Mouse (Mus musculus): ENCODE results near the gene Etfb. TPM values are rescaled to one million over a fixed set of nuclear protein-coding genes. Genes with fewer than 3 reads are reported as not detected.

Gene Etfb
- polyA plus RNA-seq, 1 experiment, result 79.7 TPM

DNA sequence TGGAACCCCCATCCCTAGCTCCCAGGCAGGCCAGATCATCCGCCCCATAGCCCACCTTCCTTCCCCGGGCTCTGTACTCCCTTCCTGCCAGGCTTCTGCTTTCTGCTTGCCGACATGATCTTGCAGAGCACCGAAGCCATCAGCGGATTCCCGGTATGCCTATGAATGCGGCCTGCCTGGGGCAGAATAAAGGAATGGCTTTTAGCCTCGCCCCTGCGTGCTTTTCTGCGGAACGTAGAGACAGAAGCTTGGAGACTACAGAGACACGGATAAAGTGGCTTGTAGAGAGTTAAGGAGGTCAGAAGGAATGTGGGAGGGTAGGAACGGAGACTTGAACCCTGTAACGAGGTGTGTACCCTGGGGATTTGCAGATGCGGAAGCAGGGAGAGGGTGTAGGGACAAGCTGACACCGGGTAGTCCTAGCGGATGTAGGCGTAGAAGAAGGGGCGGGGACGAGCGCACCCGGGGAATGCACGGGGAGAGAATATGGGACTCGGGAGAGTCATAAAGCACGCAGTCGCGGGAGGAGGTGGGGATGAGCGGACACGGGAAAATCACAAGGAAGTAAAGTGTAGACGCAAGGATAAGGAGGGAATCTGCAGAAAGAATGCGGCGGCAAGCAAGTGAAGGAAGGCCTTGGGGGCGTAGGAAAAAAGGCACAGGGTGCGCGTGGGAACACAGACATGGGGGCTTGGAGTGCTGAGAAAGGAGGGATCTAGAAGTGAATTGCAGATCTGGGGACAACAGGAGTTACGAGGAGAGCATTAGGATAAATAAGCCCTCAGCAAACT lies 562 bp upstream of the Etfb start:
- Histone ChIP-seq H3K27me3 (ENCODE audit: control insufficient read depth, insufficient read depth, low read length) (no peaks in the 10 kb centered on the region), H3K4me3 (ENCODE audit: control insufficient read depth, insufficient read depth, low read length) (peak overlapping the region; percentile 74), H3K27ac (ENCODE audit: control insufficient read depth, insufficient read depth, low read length) (peak overlapping the region; percentile 41), H3K36me3 (ENCODE audit: control insufficient read depth, insufficient read depth, low read length) (no peaks in the 10 kb centered on the region), H3K4me1 (replicated peaks; ENCODE audit: control insufficient read depth, insufficient read depth, low read length) (peaks cover 24% of the 10 kb centered on the region)
- 1% methylated on average over 36 of the region's 36 CpGs for WGBS
- TF ChIP-seq CTCF (IDR thresholded peaks at IDR 0.05; ENCODE audit: borderline replicate concordance, control insufficient read depth, extremely low read depth, insufficient read depth, low read length, poor library complexity) (no peak), POLR2A (IDR thresholded peaks at IDR 0.05; ENCODE audit: control insufficient read depth, extremely low read depth, insufficient read depth, low read length, poor library complexity) (0 out of 2 replicates have a peak, but pooled peaks have one; percentile 4)
- peak; percentile 83 for DNase-seq

DNA sequence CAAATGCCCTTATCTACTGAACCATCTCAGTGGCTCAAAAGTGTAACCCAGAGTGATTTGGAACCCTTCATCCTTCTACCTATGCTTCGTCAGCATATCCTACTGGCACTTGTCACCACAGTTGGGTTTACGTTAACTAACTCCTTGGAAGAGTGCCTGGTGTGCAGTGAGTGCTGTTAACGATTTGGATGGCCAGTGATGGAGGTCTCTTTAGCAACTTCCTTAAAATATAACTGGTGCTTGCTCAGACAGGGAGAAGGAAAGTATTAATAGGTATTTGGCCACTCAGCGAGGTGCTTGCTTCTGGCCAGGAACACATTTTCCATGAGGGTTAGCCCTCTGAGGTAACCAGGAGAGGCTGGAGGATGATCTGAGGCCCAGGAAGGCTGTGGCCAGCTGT lies 3.9 kb downstream of the Etfb start:
- DNase-seq, result no peak
- 81% methylated on average over 4 of the region's 4 CpGs for WGBS
- Histone ChIP-seq H3K4me1 (replicated peaks; ENCODE audit: control insufficient read depth, insufficient read depth, low read length) (peaks cover 11% of the 10 kb centered on the region), H3K27me3 (ENCODE audit: control insufficient read depth, insufficient read depth, low read length) (no peaks in the 10 kb centered on the region), H3K27ac (ENCODE audit: control insufficient read depth, insufficient read depth, low read length) (no peak overlapping the region), H3K4me3 (ENCODE audit: control insufficient read depth, insufficient read depth, low read length) (no peak overlapping the region), H3K36me3 (ENCODE audit: control insufficient read depth, insufficient read depth, low read length) (no peaks in the 10 kb centered on the region)
- no peak for TF ChIP-seq CTCF (IDR thresholded peaks at IDR 0.05; ENCODE audit: borderline replicate concordance, control insufficient read depth, extremely low read depth, insufficient read depth, low read length, poor library complexity)
- TF ChIP-seq POLR2A (IDR thresholded peaks at IDR 0.05; ENCODE audit: control insufficient read depth, extremely low read depth, insufficient read depth, low read length, poor library complexity), result no peak

DNA sequence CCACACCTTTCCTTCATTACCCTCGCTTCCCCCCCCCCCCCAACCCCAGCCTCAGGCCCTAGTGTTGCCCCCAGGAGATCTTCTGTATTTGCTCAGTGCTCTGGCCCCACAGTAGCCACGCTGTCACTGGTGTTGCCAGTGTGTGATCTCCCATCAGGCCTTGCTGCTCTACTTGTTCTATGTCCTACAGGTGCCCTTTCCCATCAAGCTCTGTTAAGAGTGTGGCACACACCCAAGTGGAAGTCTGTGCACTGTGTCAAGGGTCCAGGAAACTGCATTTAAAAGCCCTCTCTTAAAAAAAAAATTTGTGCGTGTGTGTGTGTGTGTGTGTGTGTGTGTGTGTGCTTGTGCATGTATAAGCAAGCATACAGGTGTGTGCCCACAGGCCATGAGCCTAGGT lies 4.4 kb downstream of the Etfb start:
- Histone ChIP-seq H3K36me3 (ENCODE audit: control insufficient read depth, insufficient read depth, low read length) (no peaks in the 10 kb centered on the region), H3K4me3 (ENCODE audit: control insufficient read depth, insufficient read depth, low read length) (no peak overlapping the region), H3K27me3 (ENCODE audit: control insufficient read depth, insufficient read depth, low read length) (no peaks in the 10 kb centered on the region), H3K4me1 (replicated peaks; ENCODE audit: control insufficient read depth, insufficient read depth, low read length) (peaks cover 7% of the 10 kb centered on the region), H3K27ac (ENCODE audit: control insufficient read depth, insufficient read depth, low read length) (no peak overlapping the region)
- no peak for TF ChIP-seq CTCF (IDR thresholded peaks at IDR 0.05; ENCODE audit: borderline replicate concordance, control insufficient read depth, extremely low read depth, insufficient read depth, low read length, poor library complexity)
- no peak for TF ChIP-seq POLR2A (IDR thresholded peaks at IDR 0.05; ENCODE audit: control insufficient read depth, extremely low read depth, insufficient read depth, low read length, poor library complexity)
- no peak for DNase-seq
- 87% methylated on average over 2 of the region's 3 CpGs for WGBS

DNA sequence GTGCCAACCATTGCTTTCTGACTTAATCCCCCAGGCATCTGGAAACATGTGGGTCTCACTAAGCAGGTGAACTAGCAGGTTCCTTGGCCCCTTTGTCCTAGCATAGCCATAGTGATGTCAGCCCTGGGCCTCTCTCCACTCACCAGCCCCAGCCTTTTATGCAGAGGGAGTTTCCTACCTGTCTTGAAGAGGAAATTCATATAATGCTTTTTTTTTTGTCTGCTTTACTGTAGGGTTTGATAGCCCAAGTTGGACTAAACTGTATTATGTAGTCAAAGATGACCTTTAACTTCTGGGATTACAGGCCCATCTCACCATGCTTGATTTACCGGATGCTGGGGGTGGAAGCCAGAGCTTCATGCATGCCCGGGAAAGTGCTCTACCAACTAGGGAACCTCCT lies 5.9 kb downstream of the Etfb start:
- Histone ChIP-seq H3K4me1 (replicated peaks; ENCODE audit: control insufficient read depth, insufficient read depth, low read length) (no peaks in the 10 kb centered on the region), H3K27me3 (ENCODE audit: control insufficient read depth, insufficient read depth, low read length) (no peaks in the 10 kb centered on the region), H3K4me3 (ENCODE audit: control insufficient read depth, insufficient read depth, low read length) (no peak overlapping the region), H3K27ac (ENCODE audit: control insufficient read depth, insufficient read depth, low read length) (no peak overlapping the region), H3K36me3 (ENCODE audit: control insufficient read depth, insufficient read depth, low read length) (no peaks in the 10 kb centered on the region)
- TF ChIP-seq POLR2A (IDR thresholded peaks at IDR 0.05; ENCODE audit: control insufficient read depth, extremely low read depth, insufficient read depth, low read length, poor library complexity), result no peak
- TF ChIP-seq CTCF (IDR thresholded peaks at IDR 0.05; ENCODE audit: borderline replicate concordance, control insufficient read depth, extremely low read depth, insufficient read depth, low read length, poor library complexity), result no peak
- no peak for DNase-seq
- WGBS, result 99% methylated on average over 2 of the region's 2 CpGs

DNA sequence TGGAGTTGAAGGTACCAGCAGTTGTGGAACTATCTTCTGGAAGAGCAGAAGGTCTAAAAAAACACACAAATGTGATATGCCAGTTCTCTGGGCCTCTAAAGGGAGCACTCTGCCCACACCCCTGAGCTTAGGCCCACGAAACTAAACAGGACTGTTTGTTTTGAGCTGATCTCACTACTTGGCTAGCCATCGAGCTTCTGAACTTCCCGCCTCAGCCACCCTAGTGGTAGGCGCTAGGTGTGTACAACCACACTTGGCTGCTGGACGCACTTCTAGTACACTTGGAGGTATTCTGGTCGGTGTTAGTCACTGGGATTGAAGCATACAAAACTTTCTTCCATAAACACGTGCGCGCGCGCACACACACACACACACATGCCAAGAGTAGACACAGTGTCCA lies 7.8 kb downstream of the Etfb start:
- Histone ChIP-seq H3K27ac (ENCODE audit: control insufficient read depth, insufficient read depth, low read length) (no peak overlapping the region), H3K4me3 (ENCODE audit: control insufficient read depth, insufficient read depth, low read length) (no peak overlapping the region), H3K36me3 (ENCODE audit: control insufficient read depth, insufficient read depth, low read length) (no peaks in the 10 kb centered on the region), H3K27me3 (ENCODE audit: control insufficient read depth, insufficient read depth, low read length) (no peaks in the 10 kb centered on the region), H3K4me1 (replicated peaks; ENCODE audit: control insufficient read depth, insufficient read depth, low read length) (no peaks in the 10 kb centered on the region)
- DNase-seq, result no peak
- WGBS, result 97% methylated on average over 11 of the region's 11 CpGs
- TF ChIP-seq POLR2A (IDR thresholded peaks at IDR 0.05; ENCODE audit: control insufficient read depth, extremely low read depth, insufficient read depth, low read length, poor library complexity), result no peak
- TF ChIP-seq CTCF (IDR thresholded peaks at IDR 0.05; ENCODE audit: borderline replicate concordance, control insufficient read depth, extremely low read depth, insufficient read depth, low read length, poor library complexity), result no peak

DNA sequence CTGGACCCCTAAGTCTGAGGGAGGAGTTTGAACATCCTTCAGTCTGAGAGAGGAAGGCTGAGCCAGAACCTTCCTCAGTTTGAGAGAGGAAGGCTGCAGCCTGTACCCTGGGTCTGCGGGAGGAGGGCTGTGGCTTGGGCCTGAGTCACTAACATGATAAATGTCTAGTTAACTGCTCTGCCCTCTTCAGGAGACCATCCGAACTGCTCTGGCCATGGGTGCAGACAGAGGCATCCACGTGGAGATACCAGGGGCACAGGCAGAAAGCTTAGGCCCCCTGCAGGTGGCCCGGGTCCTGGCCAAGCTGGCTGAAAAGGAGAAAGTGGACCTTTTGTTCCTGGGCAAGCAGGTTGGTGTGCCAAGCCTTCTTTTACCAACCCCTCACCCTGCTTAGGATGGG lies 8.7 kb downstream of the Etfb start:
- peak; percentile 32 for DNase-seq
- Histone ChIP-seq H3K36me3 (ENCODE audit: control insufficient read depth, insufficient read depth, low read length) (no peaks in the 10 kb centered on the region), H3K4me3 (ENCODE audit: control insufficient read depth, insufficient read depth, low read length) (no peak overlapping the region), H3K4me1 (replicated peaks; ENCODE audit: control insufficient read depth, insufficient read depth, low read length) (no peaks in the 10 kb centered on the region), H3K27me3 (ENCODE audit: control insufficient read depth, insufficient read depth, low read length) (no peaks in the 10 kb centered on the region), H3K27ac (ENCODE audit: control insufficient read depth, insufficient read depth, low read length) (no peak overlapping the region)
- TF ChIP-seq POLR2A (IDR thresholded peaks at IDR 0.05; ENCODE audit: control insufficient read depth, extremely low read depth, insufficient read depth, low read length, poor library complexity), result no peak
- no peak for TF ChIP-seq CTCF (IDR thresholded peaks at IDR 0.05; ENCODE audit: borderline replicate concordance, control insufficient read depth, extremely low read depth, insufficient read depth, low read length, poor library complexity)
- 21% methylated on average over 4 of the region's 4 CpGs for WGBS
